ENCODE assay signal across 8 mouse cellular contexts in the genomic region with DNA sequence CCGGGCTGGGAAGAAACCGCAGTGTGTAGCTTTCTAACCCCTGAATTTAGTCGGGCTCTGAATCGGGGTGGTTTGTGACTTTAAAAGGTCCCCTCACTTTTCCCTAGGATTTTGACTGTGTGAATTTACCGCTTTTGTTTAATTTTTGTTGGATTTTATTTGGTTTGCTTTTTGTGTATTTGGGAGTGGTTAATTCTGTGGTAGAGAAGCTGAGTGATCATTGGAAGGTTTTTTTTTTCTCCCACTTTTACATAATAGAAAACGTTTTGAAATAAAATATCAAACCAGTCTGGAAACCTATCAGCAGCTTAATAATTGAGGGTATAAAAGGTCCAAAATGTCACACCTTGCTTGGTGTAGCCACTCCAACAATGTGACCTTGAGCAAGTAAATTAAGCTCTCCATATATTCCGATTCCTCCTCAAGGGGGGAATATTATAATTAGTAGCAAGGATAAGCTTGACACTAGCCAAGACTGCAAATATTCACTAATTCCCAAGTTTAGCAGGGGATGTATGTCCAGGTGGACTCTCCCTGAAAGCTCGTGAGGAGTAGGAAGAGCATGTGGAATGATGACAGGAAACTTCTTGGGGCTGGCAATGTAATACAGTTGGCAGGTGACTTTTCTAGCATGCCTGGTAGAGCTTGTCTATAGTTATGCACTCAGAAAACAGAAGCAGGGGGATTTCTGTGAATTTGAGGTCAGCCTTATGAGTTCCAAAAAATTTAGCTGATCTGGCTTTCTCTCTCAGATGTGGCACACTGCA. TPM values are rescaled to one million over a fixed set of nuclear protein-coding genes. Genes with fewer than 3 reads are reported as not detected.
A peak's percentile ranks its signal among the peaks of the same experiment; 100 is the strongest.
DNase-seq lines count a peak whose midpoint lies in the region; ATAC-seq and TF ChIP-seq lines count a peak whose summit lies in the region.

No protein-coding gene starts in this region.

- no peak for TF ChIP-seq CTCF in bone marrow macrophage, adult 2 months (IDR thresholded peaks at IDR 0.05; ENCODE audit: low read depth, low read length)

- peaks cover 28% of the 10 kb centered on the region for H3K36me3 ChIP-seq in kidney, embryonic 14.5 days (ENCODE audit: control insufficient read depth, insufficient read depth, low read length)
- peaks cover 2% of the 10 kb centered on the region; the same call in 1 of the 2 replicates for H3K36me3 ChIP-seq in hindbrain, embryonic 11.5 days (ENCODE audit: control insufficient read depth, insufficient read depth, low read length)
- H3K36me3 ChIP-seq in midbrain, embryonic 12.5 days, result peaks cover 19% of the 10 kb centered on the region

- no peaks in the 10 kb centered on the region for H3K27me3 ChIP-seq in kidney, embryonic 14.5 days (ENCODE audit: control insufficient read depth, insufficient read depth, low read length)
- no peaks in the 10 kb centered on the region for H3K27me3 ChIP-seq in hindbrain, embryonic 11.5 days (ENCODE audit: control insufficient read depth, insufficient read depth, low read length)
- H3K27me3 ChIP-seq in midbrain, embryonic 12.5 days, result no peaks in the 10 kb centered on the region

- H3K9me3 ChIP-seq in kidney, embryonic 14.5 days (ENCODE audit: control insufficient read depth, low read length), result no peaks in the 10 kb centered on the region
- H3K9me3 ChIP-seq in hindbrain, embryonic 11.5 days (ENCODE audit: control insufficient read depth, low read length), result no peaks in the 10 kb centered on the region
- H3K9me3 ChIP-seq in midbrain, embryonic 12.5 days, result no peaks in the 10 kb centered on the region

- peak overlapping the region; percentile 48 for H3K4me2 ChIP-seq in kidney, embryonic 14.5 days (replicated peaks; ENCODE audit: low read depth, low read length)
- peak overlapping the region; percentile 59 for H3K4me2 ChIP-seq in hindbrain, embryonic 11.5 days (replicated peaks; ENCODE audit: low read depth, low read length)
- H3K4me2 ChIP-seq in midbrain, embryonic 12.5 days (replicated peaks), result peak overlapping the region; percentile 60

- peaks cover 9% of the 10 kb centered on the region; the same call in 1 of the 2 replicates for H3K4me1 ChIP-seq in kidney, embryonic 14.5 days (ENCODE audit: control insufficient read depth, insufficient read depth, low read length)
- H3K4me1 ChIP-seq in bone marrow macrophage, adult 2 months (ENCODE audit: control insufficient read depth, insufficient read depth, low read length), result peaks cover 18% of the 10 kb centered on the region
- peaks cover 2% of the 10 kb centered on the region for H3K4me1 ChIP-seq in hindbrain, embryonic 11.5 days (replicated peaks; ENCODE audit: control insufficient read depth, insufficient read depth, low read length)
- peaks cover 22% of the 10 kb centered on the region for H3K4me1 ChIP-seq in midbrain, embryonic 12.5 days

- no peak for TF ChIP-seq POLR2A in bone marrow macrophage, adult 2 months (IDR thresholded peaks at IDR 0.05; ENCODE audit: borderline replicate concordance, low read depth, low read length)

- no peak for DNase-seq in kidney, adult 18-20 months
- DNase-seq in hindbrain, embryonic 11.5 days (ENCODE audit: low spot score), result no peak
- no peak for DNase-seq in thymus, postnatal 10 days (ENCODE audit: low spot score in 2 of 2)
- DNase-seq in right cerebral cortex, postnatal 4 days, result no peak

- H3K9ac ChIP-seq in kidney, embryonic 14.5 days (ENCODE audit: low read depth, low read length), result peak overlapping the region; percentile 62
- H3K9ac ChIP-seq in hindbrain, embryonic 11.5 days (ENCODE audit: low read depth, low read length), result peak overlapping the region; percentile 100
- H3K9ac ChIP-seq in midbrain, embryonic 12.5 days (replicated peaks), result peak overlapping the region; percentile 69

- ATAC-seq in kidney, embryonic 14.5 days (ENCODE audit: low FRiP score, low TSS enrichment), result no peak
- ATAC-seq in hindbrain, embryonic 11.5 days (ENCODE audit: low FRiP score), result no peak
- ATAC-seq in midbrain, embryonic 12.5 days (ENCODE audit: low FRiP score, low read depth), result no peak
- ATAC-seq in granulocyte monocyte progenitor cell, adult 5-6 weeks (replicated peaks; ENCODE audit: poor library complexity, severe bottlenecking), result no peak

- H3K27ac ChIP-seq in kidney, embryonic 14.5 days (ENCODE audit: low read depth, low read length), result peak overlapping the region; percentile 39; the same call in 1 of the 2 replicates
- peak overlapping the region; percentile 97 for H3K27ac ChIP-seq in bone marrow macrophage, adult 2 months (ENCODE audit: insufficient read depth, low read depth, low read length)
- peak overlapping the region; percentile 97 for H3K27ac ChIP-seq in hindbrain, embryonic 11.5 days (ENCODE audit: low read depth, low read length)
- peak overlapping the region; percentile 94 for H3K27ac ChIP-seq in midbrain, embryonic 12.5 days (replicated peaks)

- 14% methylated on average over 8 of the region's 8 CpGs for WGBS in kidney, embryonic 14.5 days
- 18% methylated on average over 8 of the region's 8 CpGs for WGBS in hindbrain, embryonic 11.5 days
- 16% methylated on average over 8 of the region's 8 CpGs for WGBS in midbrain, embryonic 12.5 days

- H3K4me3 ChIP-seq in kidney, embryonic 14.5 days (ENCODE audit: low read length), result peak overlapping the region; percentile 96
- peak overlapping the region; percentile 84 for H3K4me3 ChIP-seq in bone marrow macrophage, adult 2 months (ENCODE audit: insufficient read depth, low read length)
- H3K4me3 ChIP-seq in hindbrain, embryonic 11.5 days (ENCODE audit: low read depth, low read length), result peak overlapping the region; percentile 99
- peak overlapping the region; percentile 99 for H3K4me3 ChIP-seq in midbrain, embryonic 12.5 days

RNA-seq across cellular contexts. Expression of a gene that starts 1.0 kb away (rescaled TPM):
- 683 and 751 TPM in 2 replicates for polyA plus RNA-seq in kidney, embryonic 14.5 days (2014; fragmentation: Nextera tagmentation; extraction: Ambion mirVana)
- 472 and 516 TPM in 2 replicates for polyA plus RNA-seq in bone marrow macrophage, adult 2 months (2012; ENCODE audit: insufficient read depth, insufficient read length, missing spikeins)
- 639 and 715 TPM in 2 replicates for polyA plus RNA-seq in hindbrain, embryonic 11.5 days (2014; fragmentation: Nextera tagmentation; extraction: Ambion mirVana)
- polyA plus RNA-seq in midbrain, embryonic 12.5 days (2016; fragmentation: Nextera tagmentation; extraction: Ambion mirVana), result 697 and 698 TPM in 2 replicates
- total RNA-seq in granulocyte monocyte progenitor cell, adult 5-6 weeks (2014; fragmentation: Nextera tagmentation), result 317 and 379 TPM in 2 replicates
- 566 and 641 TPM in 2 replicates for total RNA-seq in granulocyte monocyte progenitor cell, adult 5-6 weeks (2017)

RNA-seq across cellular contexts. Expression of a gene that starts 15.3 kb away (rescaled TPM):
- 68.8 and 71.7 TPM in 2 replicates for polyA plus RNA-seq in kidney, embryonic 14.5 days (2014; fragmentation: Nextera tagmentation; extraction: Ambion mirVana)
- polyA plus RNA-seq in bone marrow macrophage, adult 2 months (2012; ENCODE audit: insufficient read depth, insufficient read length, missing spikeins), result 42.7 and 46.1 TPM in 2 replicates
- polyA plus RNA-seq in hindbrain, embryonic 11.5 days (2014; fragmentation: Nextera tagmentation; extraction: Ambion mirVana), result 80.9 and 104 TPM in 2 replicates
- polyA plus RNA-seq in midbrain, embryonic 12.5 days (2016; fragmentation: Nextera tagmentation; extraction: Ambion mirVana), result 91.8 and 96.6 TPM in 2 replicates
- total RNA-seq in granulocyte monocyte progenitor cell, adult 5-6 weeks (2014; fragmentation: Nextera tagmentation), result 17.1 and 33.3 TPM in 2 replicates
- total RNA-seq in granulocyte monocyte progenitor cell, adult 5-6 weeks (2017), result 32.1 and 53.4 TPM in 2 replicates

RNA-seq across cellular contexts. Expression of a gene that starts 37.0 kb away (rescaled TPM):
- polyA plus RNA-seq in kidney, embryonic 14.5 days (2014; fragmentation: Nextera tagmentation; extraction: Ambion mirVana), result 40.8 and 44.6 TPM in 2 replicates
- 42.4 and 43.4 TPM in 2 replicates for polyA plus RNA-seq in bone marrow macrophage, adult 2 months (2012; ENCODE audit: insufficient read depth, insufficient read length, missing spikeins)
- 37.1 and 37.7 TPM in 2 replicates for polyA plus RNA-seq in hindbrain, embryonic 11.5 days (2014; fragmentation: Nextera tagmentation; extraction: Ambion mirVana)
- polyA plus RNA-seq in midbrain, embryonic 12.5 days (2016; fragmentation: Nextera tagmentation; extraction: Ambion mirVana), result 32.1 and 32.7 TPM in 2 replicates
- total RNA-seq in granulocyte monocyte progenitor cell, adult 5-6 weeks (2014; fragmentation: Nextera tagmentation), result 57.3 and 66.6 TPM in 2 replicates
- 38.8 and 41.6 TPM in 2 replicates for total RNA-seq in granulocyte monocyte progenitor cell, adult 5-6 weeks (2017)

RNA-seq across cellular contexts. Expression of a gene that starts 37.2 kb away (rescaled TPM):
- polyA plus RNA-seq in kidney, embryonic 14.5 days (2014; fragmentation: Nextera tagmentation; extraction: Ambion mirVana), result 417 and 550 TPM in 2 replicates
- 115 and 116 TPM in 2 replicates for polyA plus RNA-seq in bone marrow macrophage, adult 2 months (2012; ENCODE audit: insufficient read depth, insufficient read length, missing spikeins)
- 386 and 402 TPM in 2 replicates for polyA plus RNA-seq in hindbrain, embryonic 11.5 days (2014; fragmentation: Nextera tagmentation; extraction: Ambion mirVana)
- polyA plus RNA-seq in midbrain, embryonic 12.5 days (2016; fragmentation: Nextera tagmentation; extraction: Ambion mirVana), result 422 and 434 TPM in 2 replicates
- total RNA-seq in granulocyte monocyte progenitor cell, adult 5-6 weeks (2014; fragmentation: Nextera tagmentation), result 174 and 217 TPM in 2 replicates
- 28.9 and 38.1 TPM in 2 replicates for total RNA-seq in granulocyte monocyte progenitor cell, adult 5-6 weeks (2017)

RNA-seq across cellular contexts. Expression of a gene that starts 54.1 kb away (rescaled TPM):
- 3.4 and 13.2 TPM in 2 replicates for polyA plus RNA-seq in kidney, embryonic 14.5 days (2014; fragmentation: Nextera tagmentation; extraction: Ambion mirVana)
- polyA plus RNA-seq in bone marrow macrophage, adult 2 months (2012; ENCODE audit: insufficient read depth, insufficient read length, missing spikeins), result 9.0 and 12.0 TPM in 2 replicates
- 19.7 and 20.1 TPM in 2 replicates for polyA plus RNA-seq in hindbrain, embryonic 11.5 days (2014; fragmentation: Nextera tagmentation; extraction: Ambion mirVana)
- 24.0 and 33.3 TPM in 2 replicates for polyA plus RNA-seq in midbrain, embryonic 12.5 days (2016; fragmentation: Nextera tagmentation; extraction: Ambion mirVana)
- 11.6 and 29.4 TPM in 2 replicates for total RNA-seq in granulocyte monocyte progenitor cell, adult 5-6 weeks (2014; fragmentation: Nextera tagmentation)
- total RNA-seq in granulocyte monocyte progenitor cell, adult 5-6 weeks (2017), result 27.0 and 32.3 TPM in 2 replicates

Comparison
In these comparisons a context has a peak if more than half of its experiments do, and no peak if none do; other contexts are left out.
1. H3K27ac ChIP-seq: peak in every context shown above with its lines; median percentile 97 in bone marrow macrophage, adult 2 months; 97 in hindbrain, embryonic 11.5 days; 94 in midbrain, embryonic 12.5 days; 39 in kidney, embryonic 14.5 days.